Mouse (Mus musculus) 3134 (cell line): ENCODE results near the gene Bmp8b.
"Not testable (repeated sequence)": the region's sequence is repeated elsewhere in the genome, so short reads cannot be mapped to it uniquely, and the experiment has no call there.

Source experiments
- DNase-seq: peaks from one replicate; pipeline ENCODE4 v3.0.0-alpha.2; 2011; ENCODE audit warnings: low spot score; ENCODE audit not compliant: insufficient read length; ENCODE audit errors: extremely low read depth

Gene Bmp8b

GRCm38 (mm10) chr4:123110751-123111150 is 5.8 kb downstream of the Bmp8b start:
- no peak for DNase-seq

GRCm38 (mm10) chr4:123111275-123111983 is 6.5 kb downstream of the Bmp8b start:
- peak; percentile 34 for DNase-seq

- DNase-seq, result no peak
Observed at GRCm38 (mm10) chr4:123112216-123112764, 7.3 kb downstream of the Bmp8b start.

- not testable (repeated sequence) for DNase-seq
Observed at GRCm38 (mm10) chr4:123114651-123115050, 9.7 kb downstream of the Bmp8b start.

- no peak for DNase-seq
Observed at GRCm38 (mm10) chr4:123116011-123116410, 11.0 kb downstream of the Bmp8b start, which contains the start of gene Oxct2b. Oxct2b (plus strand) TSS chr4:123116266.

- DNase-seq, result not testable (repeated sequence)
Observed at GRCm38 (mm10) chr4:123116640-123117039, 11.7 kb downstream of the Bmp8b start.

- DNase-seq, result no peak
Observed at GRCm38 (mm10) chr4:123121286-123121685, 16.3 kb downstream of the Bmp8b start.

GRCm38 (mm10) chr4:123126626-123127025 is 21.7 kb downstream of the Bmp8b start:
- DNase-seq, result no peak

GRCm38 (mm10) chr4:123127051-123127450 is 22.1 kb downstream of the Bmp8b start:
- DNase-seq, result no peak

- no peak for DNase-seq
Observed at GRCm38 (mm10) chr4:123137551-123137950, 32.6 kb downstream of the Bmp8b start.

- DNase-seq, result peak; percentile 95
Observed at GRCm38 (mm10) chr4:123139513-123140154, 34.7 kb downstream of the Bmp8b start, which contains the start of gene Ppie. Ppie (minus strand) TSS chr4:123139951.

- DNase-seq, result no peak
Observed at GRCm38 (mm10) chr4:123147446-123148150, 42.6 kb downstream of the Bmp8b start.

- no peak for DNase-seq
Observed at GRCm38 (mm10) chr4:123152003-123152402, 47.0 kb downstream of the Bmp8b start.

- no peak for DNase-seq
Observed at GRCm38 (mm10) chr4:123152976-123153375, 48.0 kb downstream of the Bmp8b start.

GRCm38 (mm10) chr4:123155004-123155403 is 50.0 kb downstream of the Bmp8b start:
- DNase-seq, result no peak

GRCm38 (mm10) chr4:123155427-123155826 is 50.5 kb downstream of the Bmp8b start:
- DNase-seq, result no peak

GRCm38 (mm10) chr4:123155840-123156239 is 50.9 kb downstream of the Bmp8b start:
- no peak for DNase-seq

- DNase-seq, result no peak
Observed at GRCm38 (mm10) chr4:123160571-123160970, 55.6 kb downstream of the Bmp8b start.

GRCm38 (mm10) chr4:123161251-123161650 is 56.3 kb downstream of the Bmp8b start:
- not testable (repeated sequence) for DNase-seq

- DNase-seq, result no peak
Observed at GRCm38 (mm10) chr4:123162305-123162917, 57.4 kb downstream of the Bmp8b start.

- DNase-seq, result no peak
Observed at GRCm38 (mm10) chr4:123164157-123164556, 59.2 kb downstream of the Bmp8b start.
